Mouse (Mus musculus) limb, embryonic 14.5 days (tissue): ENCODE results near the gene Def8. TPM values are rescaled to one million over a fixed set of nuclear protein-coding genes. Genes with fewer than 3 reads are reported as not detected.

Experiments
- ATAC-seq: fragments of 200-750 bp; cut with Nextera tagmentation; 2 replicates; pipeline ENCODE4 v1.8.0; 2017; ENCODE audit warnings: low read depth, moderate number of reproducible peaks, moderate TSS enrichment; ENCODE audit not compliant: low FRiP score
- DNase-seq: peaks from one replicate; pipeline ENCODE4 v3.0.0-alpha.2; 2015; ENCODE audit warnings: low spot score
- H3K27ac ChIP-seq: fragments of 300-500 bp; sonication (generic); replicated peaks from 2 replicates; pipeline ENCODE4 v1.5.1; 2014; ENCODE audit warnings: low read depth, mild to moderate bottlenecking, low read length, moderate library complexity, mixed read lengths
- H3K27me3 ChIP-seq: fragments of 300-500 bp; sonication (generic); 2 replicates; pipeline ENCODE4 v1.6.1; 2014; ENCODE audit warnings: low read length, mixed read lengths; ENCODE audit not compliant: control insufficient read depth, insufficient read depth
- H3K36me3 ChIP-seq: fragments of 300-500 bp; sonication (generic); 2 replicates; pipeline ENCODE4 v1.6.1; 2014; ENCODE audit warnings: mild to moderate bottlenecking, low read length, moderate library complexity, mixed read lengths; ENCODE audit not compliant: control insufficient read depth, insufficient read depth
- H3K4me1 ChIP-seq: fragments of 300-500 bp; sonication (generic); 2 replicates; pipeline ENCODE4 v1.6.1; 2014; ENCODE audit warnings: antibody characterized with exemption, low read length, mixed read lengths; ENCODE audit not compliant: control insufficient read depth, insufficient read depth
- H3K4me2 ChIP-seq: fragments of 300-500 bp; sonication (generic); replicated peaks from 2 replicates; pipeline ENCODE4 v1.6.1; 2014; ENCODE audit warnings: low read depth, mild to moderate bottlenecking, low read length, moderate library complexity; ENCODE audit not compliant: severe bottlenecking
- H3K4me3 ChIP-seq: fragments of 300-500 bp; sonication (generic); replicated peaks from 2 replicates; pipeline ENCODE4 v1.5.1; 2014; ENCODE audit warnings: low read length
- H3K9ac ChIP-seq: fragments of 300-500 bp; sonication (generic); 2 replicates; pipeline ENCODE4 v1.6.1; 2014; ENCODE audit warnings: mild to moderate bottlenecking, low read depth, low read length, moderate library complexity; ENCODE audit not compliant: severe bottlenecking
- H3K9me3 ChIP-seq: fragments of 300-500 bp; sonication (generic); 2 replicates; pipeline ENCODE4 v1.6.1; 2016; ENCODE audit warnings: low read length; ENCODE audit not compliant: control insufficient read depth
- POLR2A ChIP-seq: fragments of 200-500 bp; IDR thresholded peaks from 2 replicates; pipeline ENCODE4 v1.8.0; 2012; ENCODE audit warnings: inconsistent platforms, mild to moderate bottlenecking, moderate library complexity, borderline replicate concordance; ENCODE audit not compliant: insufficient read depth, insufficient read length; ENCODE audit errors: extremely low read depth
- WGBS: fragments of 180-500 bp; shearing (Covaris S2); extraction: QIAGEN DNeasy Blood & Tissue Kit; methylation state at CpG from one replicate; pipeline ENCODE4 v1.1.7; 2014; 5-methylcytosine and 5-hydroxymethylcytosine counted together
- polyA plus RNA-seq, 2 experiments: library from polyadenylated mRNA; depleted of rRNA in 1 of 2; stranded (reverse) in 1 of 2; unstranded in 1 of 2; fragments of >200 nt; fragmentation: Nextera tagmentation in 1 of 2; extraction: Ambion mirVana in 1 of 2; gene quantifications; 2 replicates each; pipeline versions ENCODE4 v1.2.1 to v1.2.3; 2012 to 2014

Def8 gene
- polyA plus RNA-seq, 2 experiments: 37.1 to 42.2 TPM

GRCm38 (mm10) chr8:123401936-123402335 is 21.4 kb upstream of the Def8 start:
- no peak overlapping the region for H3K9ac ChIP-seq
- H3K4me2 ChIP-seq: no peak overlapping the region
- no peaks in the 10 kb centered on the region for H3K9me3 ChIP-seq
- ATAC-seq (no peak), DNase-seq (no peak)
- peaks cover 64% of the 10 kb centered on the region for H3K36me3 ChIP-seq
- WGBS: 89% methylated on average over 9 of the region's 9 CpGs
- no peak overlapping the region for H3K27ac ChIP-seq
- H3K27me3 ChIP-seq: no peaks in the 10 kb centered on the region
- no peak overlapping the region for H3K4me3 ChIP-seq
- no peak for TF ChIP-seq POLR2A
- no peaks in the 10 kb centered on the region for H3K4me1 ChIP-seq

GRCm38 (mm10) chr8:123402730-123403326 is 20.5 kb upstream of the Def8 start:
- Histone ChIP-seq H3K27me3 (no peaks in the 10 kb centered on the region), H3K27ac (no peak overlapping the region), H3K9me3 (no peaks in the 10 kb centered on the region), H3K4me1 (no peaks in the 10 kb centered on the region), H3K4me2 (no peak overlapping the region), H3K4me3 (no peak overlapping the region), H3K9ac (no peak overlapping the region), H3K36me3 (peaks cover 55% of the 10 kb centered on the region)
- DNase-seq: no peak
- 86% methylated on average over 9 of the region's 9 CpGs for WGBS
- TF ChIP-seq POLR2A: no peak
- ATAC-seq: no peak

- no peak overlapping the region for H3K27ac ChIP-seq
- DNase-seq: no peak
These were observed 18.8 kb upstream of the Def8 start for GRCm38 (mm10) chr8:123404521-123404920.

GRCm38 (mm10) chr8:123406786-123407185 is 16.5 kb upstream of the Def8 start, which contains the start of gene Mc1r:
TSS of gene Mc1r (plus strand) at chr8:123407107.
- Histone ChIP-seq H3K4me2 (no peak within 1 kb of the TSS), H3K27ac (no peak within 1 kb of the TSS), H3K4me3 (no peak within 1 kb of the TSS), H3K9ac (no peak within 1 kb of the TSS), H3K36me3 (peaks cover 15% of the 10 kb centered on the region), H3K27me3 (peaks cover 29% of the 10 kb centered on the region), H3K9me3 (no peaks in the 10 kb centered on the region), H3K4me1 (no peaks in the 10 kb centered on the region)
- 12% methylated on average over 4 of the region's 4 CpGs for WGBS
- ATAC-seq (no peak), DNase-seq (peak; percentile 28)
- TF ChIP-seq POLR2A: no peak

More at GRCm38 (mm10) chr8:123404521-123404920, 18.8 kb upstream of the Def8 start:
- H3K4me3 ChIP-seq: no peak overlapping the region
- no peaks in the 10 kb centered on the region for H3K4me1 ChIP-seq
- no peaks in the 10 kb centered on the region for H3K9me3 ChIP-seq
- peaks cover 6% of the 10 kb centered on the region for H3K27me3 ChIP-seq
- no peak for TF ChIP-seq POLR2A
- no peak overlapping the region for H3K4me2 ChIP-seq
- no peak for ATAC-seq
- WGBS: 26% methylated on average over 8 of the region's 8 CpGs
- H3K9ac ChIP-seq: no peak overlapping the region
- peaks cover 38% of the 10 kb centered on the region for H3K36me3 ChIP-seq

GRCm38 (mm10) chr8:123407612-123408011 is 15.7 kb upstream of the Def8 start:
- Histone ChIP-seq H3K4me3 (no peak overlapping the region), H3K4me2 (no peak overlapping the region), H3K9ac (no peak overlapping the region), H3K4me1 (no peaks in the 10 kb centered on the region), H3K36me3 (0 out of 2 replicates have a peak, but pooled peaks cover 8% of the 10 kb centered on the region), H3K9me3 (no peaks in the 10 kb centered on the region), H3K27me3 (peaks cover 37% of the 10 kb centered on the region), H3K27ac (no peak overlapping the region)
- TF ChIP-seq POLR2A: no peak
- no peak for ATAC-seq
- no peak for DNase-seq
- 91% methylated on average over 13 of the region's 13 CpGs for WGBS
